Mouse (Mus musculus): ENCODE data around the gene Mars.

The Mars gene

DNA sequence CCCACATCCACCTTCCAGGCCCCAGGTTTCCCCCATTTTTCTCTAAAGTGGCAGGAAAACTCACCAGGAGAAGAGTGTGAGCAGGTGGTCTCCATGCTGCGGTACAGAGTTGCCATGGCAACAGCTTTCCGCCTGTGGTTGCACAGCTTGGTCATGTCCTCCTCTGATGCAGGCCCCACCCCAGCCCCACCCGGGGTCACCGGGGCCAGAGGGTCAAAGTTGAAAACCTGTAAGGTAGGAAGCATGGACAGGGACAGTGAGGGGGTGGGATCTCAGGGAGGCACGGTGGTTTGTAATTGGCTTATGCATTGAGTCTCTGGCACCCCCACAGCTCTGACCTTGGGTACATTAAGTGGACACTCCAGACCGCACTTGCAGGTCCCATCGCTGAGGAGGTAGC lies 24.9 kb downstream of the Mars start:
- no peak for DNase-seq

DNA sequence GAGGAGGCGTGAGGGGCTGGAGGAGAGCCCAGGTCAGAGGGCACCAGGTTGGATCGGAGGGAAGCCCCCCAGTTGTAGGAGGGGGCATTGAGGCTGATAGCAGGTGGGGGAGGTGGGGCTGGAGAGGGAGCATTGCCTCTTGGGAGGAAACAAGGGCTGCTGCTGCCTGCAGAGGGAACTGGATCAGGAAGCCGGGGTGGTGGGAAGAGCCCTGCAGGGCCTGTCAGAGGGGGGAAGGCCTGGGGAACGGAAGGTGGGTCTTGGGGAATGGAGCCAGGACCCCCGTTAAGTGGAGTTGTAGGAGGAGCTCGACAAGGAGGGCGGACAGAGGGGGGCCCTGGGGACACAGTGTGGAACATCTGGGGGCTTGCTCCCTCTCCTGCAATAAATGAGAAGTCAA lies 25.4 kb downstream of the Mars start:
- no peak for DNase-seq

DNA sequence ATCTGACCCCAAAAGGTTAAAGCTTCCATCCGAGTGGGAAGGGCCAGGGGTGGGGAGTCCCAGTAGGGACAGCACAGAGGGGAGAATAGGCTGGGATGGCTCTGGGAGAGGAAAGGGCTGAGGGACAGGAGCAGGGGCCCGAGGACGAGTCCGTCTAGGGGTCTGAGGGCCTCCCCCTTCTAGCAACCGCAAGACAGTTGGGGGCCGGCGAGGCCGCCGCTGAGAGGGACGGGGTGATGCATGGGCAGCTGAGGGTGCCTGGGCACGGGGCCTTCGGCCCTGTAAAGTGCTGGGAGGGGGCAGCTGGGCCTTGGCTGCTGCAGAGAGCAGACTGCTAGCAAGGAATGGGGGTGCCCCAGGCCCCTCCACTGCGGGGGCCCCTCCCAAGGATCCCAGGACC lies 25.9 kb downstream of the Mars start:
- DNase-seq: no peak

DNA sequence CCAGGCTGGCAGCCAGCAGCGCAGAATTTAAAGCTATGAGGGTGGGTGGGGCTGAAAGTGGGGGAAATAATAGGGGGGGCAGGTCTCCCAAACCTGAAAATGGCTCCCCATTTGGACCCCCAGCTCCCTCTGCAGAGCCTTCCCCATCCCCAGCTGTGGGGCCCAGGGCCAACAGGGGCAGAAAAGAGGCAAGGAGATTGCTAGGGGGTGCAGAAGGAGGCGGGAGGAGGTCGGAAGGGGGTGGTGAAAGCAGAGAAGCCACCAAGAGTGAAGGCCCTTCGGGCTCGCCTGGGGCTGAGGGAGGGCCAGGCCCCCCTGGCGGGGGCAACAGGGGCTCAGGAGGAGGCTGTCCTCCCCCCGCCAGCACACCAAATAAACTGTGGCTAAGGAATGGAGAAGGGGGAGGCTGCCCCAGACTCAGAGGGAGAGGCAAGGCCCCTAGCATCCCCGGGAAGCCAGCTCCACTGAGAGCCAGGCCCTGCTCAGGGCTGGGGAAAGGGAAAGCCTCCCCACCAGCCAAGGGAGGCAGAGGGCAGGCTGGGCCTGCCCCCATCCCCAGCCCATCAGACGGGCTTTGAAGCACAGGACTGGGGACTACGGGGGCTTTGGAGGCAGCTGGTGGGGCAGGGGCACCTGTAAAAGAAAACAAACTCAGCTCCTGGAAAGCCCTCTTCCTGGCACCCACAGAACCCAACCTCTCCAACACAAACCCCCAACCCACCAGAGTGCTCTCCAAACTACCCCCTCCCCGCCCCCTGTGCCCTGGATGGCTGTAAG lies 26.7 kb downstream of the Mars start:
- no peak for DNase-seq

DNA sequence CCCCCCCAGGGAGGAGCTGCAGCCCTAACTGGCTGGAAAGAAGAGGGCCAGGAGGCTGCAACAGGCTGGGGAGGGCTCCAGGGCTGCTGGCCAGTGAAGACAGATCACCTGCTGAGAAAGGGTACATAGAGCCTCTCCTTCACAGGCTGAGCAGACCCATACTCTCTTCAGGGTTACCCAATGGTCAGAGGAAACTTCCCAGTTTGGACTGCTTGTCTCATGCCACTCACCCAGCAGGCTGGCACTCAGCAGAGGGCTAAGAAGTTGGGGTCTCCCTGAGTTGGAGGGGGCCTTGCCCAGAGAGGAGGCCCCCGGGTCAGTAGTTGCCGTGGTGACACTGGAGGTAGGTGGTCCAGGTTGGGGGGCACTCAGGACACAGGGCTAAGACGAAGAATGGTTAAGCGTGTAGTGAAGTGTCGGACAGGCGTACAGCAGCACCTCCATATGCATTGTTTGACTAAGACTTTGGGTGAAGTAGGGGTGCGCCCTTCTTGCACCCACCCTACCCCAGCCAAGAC lies 27.4 kb downstream of the Mars start:
- DNase-seq: no peak

DNA sequence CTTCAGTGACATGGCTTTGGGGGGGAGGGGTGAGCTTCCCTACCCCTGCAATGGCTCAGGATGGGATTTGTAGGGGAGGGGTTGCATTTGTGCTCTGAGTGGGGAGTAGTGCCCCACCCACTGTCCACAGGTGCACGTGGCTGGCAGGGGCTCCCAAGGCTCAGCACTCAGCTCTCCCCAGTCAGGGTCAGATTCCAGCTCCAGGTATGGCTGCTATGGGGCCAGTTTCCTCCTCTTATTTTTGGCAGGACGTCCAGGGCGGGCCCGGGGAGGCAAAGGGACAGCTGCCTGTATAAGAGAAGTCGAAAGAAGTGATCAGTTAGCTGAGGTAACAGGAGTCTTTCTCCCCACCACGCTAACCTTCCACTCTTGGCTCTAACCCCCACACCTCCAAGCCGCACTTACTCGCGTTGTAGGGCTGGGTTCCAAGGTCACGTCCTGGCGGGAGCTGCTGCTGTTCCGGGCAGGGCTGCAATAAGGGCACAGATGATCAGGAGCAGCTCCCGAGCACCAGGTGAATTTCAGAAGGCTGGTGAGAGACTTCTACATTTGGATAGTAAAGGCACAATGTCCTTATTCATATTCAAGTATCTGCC lies 28.9 kb downstream of the Mars start:
- DNase-seq: no peak

DNA sequence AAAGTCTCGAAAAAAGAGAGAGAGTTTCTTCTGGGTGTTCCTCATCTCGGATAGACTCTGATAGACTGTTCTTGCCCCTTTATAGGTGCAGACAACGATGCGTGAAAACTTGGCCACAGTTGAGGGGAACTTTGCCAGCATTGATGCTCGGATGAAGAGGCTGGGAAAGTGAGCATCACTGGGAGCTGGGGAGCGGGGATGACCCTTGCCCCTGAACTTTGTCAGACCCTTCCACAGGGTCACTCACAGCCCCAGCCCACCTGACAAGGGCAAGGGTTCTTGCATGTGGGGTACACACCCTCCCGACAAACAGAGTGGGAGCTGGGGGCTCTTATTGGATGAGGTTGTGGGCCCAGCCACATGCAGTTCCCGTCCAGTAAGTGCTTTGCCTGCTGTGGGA lies 30.3 kb downstream of the Mars start:
- no peak for DNase-seq

DNA sequence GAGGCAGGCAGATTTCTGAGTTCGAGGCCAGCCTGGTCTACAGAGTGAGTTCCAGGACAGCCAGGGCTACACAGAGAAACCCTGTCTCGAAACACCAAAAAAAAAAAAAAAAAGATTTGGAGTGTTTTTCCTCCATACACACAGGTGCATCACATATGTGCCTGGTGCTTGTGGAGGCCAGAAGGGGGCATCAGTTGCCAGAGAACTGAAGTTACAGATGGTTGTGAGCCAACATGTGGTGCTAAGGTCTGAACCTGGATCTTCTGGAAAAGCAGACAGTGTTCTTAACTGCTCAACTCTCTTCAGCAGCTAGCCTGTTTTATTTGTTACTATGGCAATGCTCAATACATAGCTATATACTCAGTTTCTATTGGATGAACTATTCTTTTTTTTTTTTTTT lies 31.9 kb downstream of the Mars start:
- no peak for DNase-seq

DNA sequence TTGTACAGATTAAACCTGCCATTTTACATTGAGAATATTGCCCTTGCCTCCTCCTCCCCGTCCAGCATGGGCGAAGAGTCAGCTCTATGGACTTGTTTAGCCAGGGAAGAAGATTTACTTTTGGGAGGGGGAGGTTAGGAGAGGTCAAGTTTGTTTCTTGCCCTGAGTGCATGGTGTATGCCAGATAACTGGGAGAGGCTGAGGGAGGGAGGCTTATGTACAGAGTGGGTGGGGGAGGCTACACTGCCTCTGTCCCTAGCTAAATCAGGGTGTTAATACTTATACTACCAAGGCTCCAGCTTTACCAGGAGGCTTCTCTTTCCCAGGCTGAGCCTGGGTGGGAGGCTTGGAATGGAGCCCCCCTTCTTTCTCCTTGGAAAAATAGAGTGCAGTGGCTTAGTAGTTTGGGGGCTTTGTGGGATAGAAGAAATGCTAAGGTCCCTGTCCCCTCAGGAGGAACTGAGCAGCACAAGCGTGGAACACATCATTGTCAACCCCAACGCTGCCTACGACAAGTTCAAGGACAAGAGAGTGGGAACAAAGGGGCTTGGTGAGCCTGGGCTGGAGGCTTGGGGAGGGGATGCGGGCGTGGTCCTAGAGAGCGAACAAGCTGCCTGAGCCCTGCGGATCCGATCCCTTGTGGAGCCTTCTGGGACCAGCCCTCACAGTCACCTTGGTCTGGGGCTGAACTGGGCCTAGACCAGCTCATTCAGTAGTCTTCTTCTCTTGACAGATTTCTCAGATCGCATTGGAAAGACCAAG lies 37.1 kb downstream of the Mars start:
- DNase-seq: no peak

DNA sequence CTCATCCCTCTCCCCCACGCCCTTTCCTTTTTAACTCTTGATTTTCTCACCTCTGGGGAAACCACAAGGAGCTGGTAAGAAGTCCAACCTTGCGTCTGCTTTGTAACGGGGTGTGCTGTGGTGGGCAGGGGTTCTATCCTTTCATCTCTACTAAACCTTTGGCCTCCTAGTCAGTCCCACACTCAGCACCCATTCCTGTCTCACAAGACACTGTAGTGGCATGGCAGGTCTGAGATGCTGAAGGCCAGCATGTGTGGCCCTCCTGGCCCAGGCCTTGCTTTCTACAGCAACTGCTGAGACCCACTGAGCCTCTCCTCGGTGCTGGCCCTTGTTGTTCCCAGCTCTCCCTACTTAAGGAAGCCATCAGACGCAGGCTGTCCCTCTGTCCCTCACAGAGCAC lies 39.2 kb downstream of the Mars start:
- no peak for DNase-seq

DNA sequence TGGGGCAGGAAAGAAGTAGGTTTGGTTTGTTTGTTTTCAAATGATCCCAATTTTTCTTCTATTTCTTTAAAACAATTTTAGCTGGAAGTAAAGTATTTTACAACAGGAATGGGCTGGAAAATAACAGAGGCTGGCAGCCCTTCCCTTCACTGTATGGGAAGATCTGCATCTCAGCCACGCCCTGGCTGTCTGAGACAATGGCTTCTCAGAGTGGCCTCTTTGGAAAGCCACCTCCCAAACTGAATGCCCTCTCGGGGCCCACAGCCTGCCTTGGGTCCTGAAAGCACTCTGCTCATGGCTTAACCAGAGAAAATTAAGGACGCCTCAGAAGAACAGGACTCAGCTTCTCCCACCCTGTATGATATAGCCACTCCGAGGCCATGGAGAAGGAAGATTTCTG lies 41.7 kb downstream of the Mars start:
- DNase-seq: no peak

DNA sequence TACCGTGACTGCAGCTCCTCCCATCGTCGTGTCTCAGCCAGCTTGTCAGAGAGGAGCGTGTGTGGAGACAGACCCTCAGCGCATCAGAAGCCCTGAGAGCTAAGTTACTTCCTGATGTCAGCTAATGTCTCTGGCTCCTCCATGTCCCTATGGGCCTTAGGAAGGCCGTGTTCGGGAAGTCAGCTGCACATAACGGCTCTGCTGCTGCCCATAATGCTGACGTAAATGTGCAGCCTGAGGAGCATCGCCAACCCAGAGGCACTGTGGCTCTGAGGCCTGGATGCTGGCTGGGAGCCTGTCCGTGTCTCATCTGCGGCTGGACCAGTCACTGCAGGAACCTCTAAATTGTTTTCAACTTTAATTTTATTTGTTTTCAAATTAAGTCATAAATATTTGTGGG lies 42.5 kb downstream of the Mars start:
- DNase-seq: no peak

DNA sequence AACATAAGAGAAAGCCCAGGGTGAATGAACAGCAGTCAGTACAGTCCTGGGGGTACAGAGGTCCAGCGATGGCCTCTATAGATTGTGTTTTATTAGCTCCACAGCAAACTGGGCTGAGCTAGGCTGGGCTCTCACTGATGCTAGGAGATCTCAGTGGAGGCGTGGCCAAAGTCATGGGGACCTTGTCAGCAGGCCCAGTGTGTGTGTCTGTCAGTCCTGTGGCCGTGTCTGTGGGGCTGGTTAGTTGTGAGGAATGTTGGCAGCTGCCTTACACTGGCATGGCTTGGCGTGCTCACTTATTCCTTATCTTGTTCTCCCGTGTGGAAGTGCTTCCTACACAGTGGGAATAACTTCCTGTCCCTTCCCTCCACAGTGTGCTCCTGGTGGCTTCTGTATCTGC lies 43.2 kb downstream of the Mars start:
- no peak for DNase-seq

DNA sequence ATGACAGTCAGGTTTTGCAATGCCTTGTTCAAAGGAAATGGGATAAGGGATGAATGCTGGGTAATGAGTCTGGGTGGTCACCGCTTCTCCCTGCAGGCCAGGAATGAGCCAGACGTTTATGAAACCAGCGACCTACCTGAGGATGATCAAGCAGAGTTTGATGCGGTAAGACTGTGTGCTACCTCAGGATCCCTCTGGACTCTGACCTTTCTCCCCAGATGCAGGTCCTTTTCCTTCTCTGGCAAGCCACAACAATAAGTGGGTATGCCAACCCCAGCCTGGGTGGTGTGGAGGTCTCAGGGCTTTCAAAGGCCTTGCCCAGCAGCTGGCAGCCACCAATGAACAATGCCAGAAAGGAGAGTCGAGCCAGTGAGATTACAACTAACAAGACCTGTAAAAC lies 44.3 kb downstream of the Mars start:
- no peak for DNase-seq

DNA sequence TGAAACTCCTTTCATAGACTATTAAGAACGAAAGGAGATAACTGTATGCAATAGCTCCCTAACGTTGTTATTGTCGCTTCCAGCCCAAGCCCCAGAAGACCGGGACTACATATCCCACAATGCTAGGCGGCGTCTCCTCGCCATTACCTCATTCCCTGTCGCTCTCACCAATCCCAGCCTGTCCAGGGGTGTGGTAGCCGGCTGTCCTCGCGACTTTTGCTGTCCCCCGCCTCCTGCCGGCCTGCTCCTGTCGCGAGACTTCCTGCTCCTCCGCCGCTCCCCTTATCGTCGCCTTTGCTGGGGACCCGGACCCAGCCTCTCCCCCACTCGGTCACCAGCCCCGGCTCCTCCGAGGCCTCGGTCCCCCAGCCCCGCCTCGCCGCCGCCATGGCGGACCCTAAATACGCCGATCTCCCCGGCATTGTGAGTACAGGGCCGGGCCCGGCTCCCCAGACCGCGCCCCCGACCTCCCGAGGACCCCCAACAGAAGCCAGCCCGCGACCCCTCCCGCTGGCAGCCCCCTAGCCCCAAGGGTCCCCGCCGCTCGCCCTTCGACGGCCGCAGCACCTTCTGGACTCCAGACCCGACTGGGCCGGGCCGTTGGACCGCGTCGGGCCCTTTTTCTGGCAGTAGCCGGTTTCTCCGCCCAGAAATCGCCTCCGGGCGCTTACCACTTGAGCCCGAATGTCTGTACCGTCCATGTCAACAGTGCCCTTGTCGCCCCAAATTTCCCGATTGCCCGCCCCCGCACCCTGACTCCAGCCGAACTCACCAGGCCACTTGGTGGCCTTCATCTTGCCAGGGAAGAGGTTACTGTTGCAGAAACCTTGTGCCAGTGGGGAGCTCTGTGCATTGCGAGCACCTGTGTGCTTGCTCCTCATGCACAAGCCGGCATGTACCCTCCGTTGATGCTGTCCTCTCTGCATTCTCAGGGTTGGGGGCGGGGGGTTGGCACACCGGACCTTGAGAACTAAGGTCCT lies 45.2 kb downstream of the Mars start, which contains the start of gene Dctn2:
Dctn2 (plus strand) TSS at position 257 of the 980 bp plus-strand sequence.
- peak; percentile 96 to 98 for DNase-seq

DNA sequence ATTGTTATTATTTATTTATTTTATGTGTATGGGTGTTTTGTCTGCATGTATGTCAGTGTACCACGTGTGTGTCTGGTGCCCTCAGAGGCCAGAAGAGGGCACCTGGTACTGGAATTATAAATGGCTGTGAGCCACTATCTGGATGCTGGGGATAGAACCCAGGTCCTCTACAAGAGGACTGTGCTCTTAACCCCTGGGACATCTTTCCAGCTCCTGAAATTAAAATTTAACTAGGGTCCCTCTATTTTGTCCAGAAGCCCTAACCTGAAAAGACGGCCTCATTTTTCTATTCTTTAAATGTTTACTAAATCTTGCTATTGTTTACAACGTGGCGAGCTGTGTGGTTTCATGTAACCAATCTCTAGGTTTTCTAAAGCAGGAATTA lies 45.9 kb downstream of the Mars start:
- DNase-seq: no peak

DNA sequence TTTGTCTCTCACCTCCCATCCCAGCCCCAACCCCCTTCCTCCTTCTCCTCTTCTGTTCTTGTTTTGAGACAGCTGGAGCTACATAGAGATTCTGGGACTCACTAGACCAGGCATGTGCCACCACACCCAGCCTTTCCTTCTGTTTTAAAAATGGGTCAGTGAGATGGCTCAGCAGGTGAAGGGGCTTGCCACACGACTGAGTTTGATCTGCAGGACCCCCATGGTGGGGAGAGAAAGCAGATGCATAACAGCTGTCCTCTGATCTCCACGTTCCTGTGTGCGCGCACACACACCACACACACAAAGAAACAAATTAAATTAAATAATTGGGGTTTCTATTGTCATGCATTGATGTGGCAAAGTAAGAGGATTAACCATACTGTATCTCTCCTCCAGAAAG lies 46.6 kb downstream of the Mars start:
- DNase-seq: no peak

DNA sequence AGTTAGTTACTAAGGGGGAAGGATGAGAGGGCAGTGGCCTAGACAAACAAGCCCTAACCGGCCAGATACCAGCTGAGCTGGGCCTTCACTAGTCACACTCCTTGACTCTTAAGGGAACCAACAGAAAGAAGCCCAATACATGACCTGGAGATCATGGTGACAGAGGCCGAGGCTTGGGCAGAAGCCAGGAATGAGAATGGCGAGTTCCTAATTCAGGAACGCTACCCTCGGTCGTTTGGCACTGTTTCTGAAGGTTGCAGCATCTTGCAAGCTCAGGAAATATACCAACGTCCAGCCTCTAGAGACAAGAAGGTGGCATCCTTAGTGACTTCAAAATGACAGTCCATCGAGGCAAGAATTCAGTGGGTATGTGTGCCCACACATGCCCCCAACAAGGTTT lies 47.2 kb downstream of the Mars start:
- DNase-seq: no peak

DNA sequence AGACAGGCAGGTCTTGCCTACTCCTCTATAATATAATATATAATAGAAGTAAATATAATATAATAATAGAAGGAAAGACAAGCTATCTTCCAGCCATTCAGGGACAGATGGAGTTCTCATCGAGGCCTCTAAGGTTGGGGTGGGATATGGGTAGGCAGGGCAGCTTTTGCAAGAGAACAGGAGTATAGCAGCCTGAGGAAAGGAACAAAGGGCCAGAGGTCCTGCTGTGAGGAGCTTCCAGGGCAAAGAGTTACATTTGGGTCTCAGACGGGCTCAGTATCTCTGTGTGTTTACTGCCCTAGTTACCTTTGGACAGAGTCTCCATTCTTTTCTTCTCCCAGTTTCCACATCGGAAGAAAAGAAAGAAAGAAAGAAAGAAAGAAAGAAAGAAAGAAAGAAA lies 48.0 kb downstream of the Mars start:
- DNase-seq: no peak

DNA sequence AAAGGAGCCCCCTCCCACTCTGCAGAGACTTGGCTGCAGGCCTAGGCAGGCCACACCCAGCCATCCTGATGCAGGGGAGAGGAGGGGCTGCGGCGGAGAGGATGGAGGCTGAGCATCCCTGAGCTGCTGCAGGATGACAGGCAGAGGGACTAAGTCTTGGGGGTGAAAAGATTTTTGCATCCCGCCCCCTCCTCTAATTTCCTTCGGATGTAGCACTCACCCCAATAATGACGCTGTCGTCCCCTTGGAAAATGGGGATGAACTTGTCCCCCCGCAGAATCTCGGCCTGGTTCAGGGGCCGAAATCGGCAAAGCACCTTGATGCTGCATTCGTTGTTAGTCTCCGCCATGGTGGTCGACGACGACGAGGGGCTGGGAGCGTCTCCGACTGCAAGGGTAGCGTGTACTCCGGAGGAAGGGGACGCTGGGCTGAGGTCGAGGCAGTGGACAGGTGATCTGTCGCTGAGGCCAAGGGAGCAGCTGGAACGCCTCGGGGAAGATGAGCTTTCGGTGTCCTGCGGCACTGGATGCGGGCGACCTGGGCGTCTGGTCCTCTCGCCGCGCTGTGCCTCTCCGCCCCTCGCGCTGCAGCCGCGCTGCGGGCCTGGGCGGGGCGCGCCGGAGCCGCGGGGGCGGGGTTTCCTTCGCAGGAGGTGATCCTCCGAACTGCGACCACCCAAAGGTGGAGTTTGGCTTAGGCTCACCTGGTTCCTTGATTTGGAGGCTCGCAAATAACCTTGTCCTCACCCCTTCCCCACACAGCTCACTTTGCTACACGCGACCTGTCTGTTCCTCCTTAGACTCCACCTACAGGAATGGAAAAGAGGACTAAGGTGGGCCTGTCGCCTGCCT lies 48.8 kb downstream of the Mars start, which contains the start of gene Kif5a:
Kif5a (minus strand) TSS at position 801 of the 851 bp plus-strand sequence.
- DNase-seq: no peak

DNA sequence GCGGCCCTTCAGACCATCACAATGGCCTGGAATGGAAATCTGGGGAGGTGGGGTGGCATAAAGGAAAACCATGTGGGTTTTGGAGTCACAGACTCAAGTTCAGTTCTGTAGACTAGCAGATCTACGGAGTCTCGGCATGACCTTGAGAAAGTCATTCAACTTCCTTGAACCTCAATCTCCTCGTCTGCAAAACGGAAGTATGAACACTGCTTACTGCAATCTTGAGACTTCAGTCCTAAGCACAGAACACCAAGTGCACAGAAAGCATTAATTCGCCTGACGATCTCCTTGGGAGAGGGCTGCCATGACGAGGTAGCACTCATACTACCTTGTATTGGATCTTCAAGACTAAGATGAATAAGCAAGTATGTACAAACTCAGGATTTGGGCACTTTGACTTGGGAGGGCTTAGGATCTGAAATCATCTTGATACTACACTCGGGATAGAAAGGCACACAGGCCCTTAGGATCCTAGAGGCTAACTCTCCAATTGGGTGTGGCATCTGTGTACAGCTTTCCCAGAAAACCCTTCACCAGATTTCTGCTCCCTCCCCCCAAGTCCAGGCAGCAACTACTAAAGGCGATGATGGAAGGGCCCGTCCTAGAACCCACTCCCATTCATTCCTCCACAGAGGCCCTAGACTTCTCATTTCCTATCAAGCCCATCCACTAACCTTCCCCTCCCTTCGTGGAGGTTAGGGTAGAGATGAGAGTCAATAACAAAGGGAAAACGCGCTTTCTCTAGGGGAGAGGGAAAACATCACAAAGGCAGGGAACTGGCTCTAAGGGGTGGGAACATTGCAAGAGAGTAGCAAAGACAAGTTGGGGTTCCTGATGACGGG lies 49.7 kb downstream of the Mars start:
- no peak for DNase-seq

Data from lung, postnatal 4 days (tissue).